Mouse (Mus musculus) megakaryocyte, adult 5-6 weeks (primary cell): ENCODE data around the gene Srcap. TPM values are rescaled to one million over a fixed set of nuclear protein-coding genes. Genes with fewer than 3 reads are reported as not detected.

Source experiments
- ATAC-seq: 2 replicates; pipeline ENCODE4 v1.8.0; 2016; ENCODE audit warnings: mild to moderate bottlenecking, inconsistent platforms; ENCODE audit not compliant: poor library complexity, severe bottlenecking
- total RNA-seq, 2 experiments: library from RNA; stranded (forward) in 1 of 2; stranded (reverse) in 1 of 2; fragments of 153-499, 151-499 nt in 1 of 2; fragments of 221-1000, 200-1000 nt in 1 of 2; gene quantifications; 2 replicates each; pipeline versions ENCODE4 v1.2.3 to v1.2.4; 2015 to 2017

The Srcap gene
- total RNA-seq, 2 experiments from 2014 or later: 15.8 to 53.0 TPM

DNA sequence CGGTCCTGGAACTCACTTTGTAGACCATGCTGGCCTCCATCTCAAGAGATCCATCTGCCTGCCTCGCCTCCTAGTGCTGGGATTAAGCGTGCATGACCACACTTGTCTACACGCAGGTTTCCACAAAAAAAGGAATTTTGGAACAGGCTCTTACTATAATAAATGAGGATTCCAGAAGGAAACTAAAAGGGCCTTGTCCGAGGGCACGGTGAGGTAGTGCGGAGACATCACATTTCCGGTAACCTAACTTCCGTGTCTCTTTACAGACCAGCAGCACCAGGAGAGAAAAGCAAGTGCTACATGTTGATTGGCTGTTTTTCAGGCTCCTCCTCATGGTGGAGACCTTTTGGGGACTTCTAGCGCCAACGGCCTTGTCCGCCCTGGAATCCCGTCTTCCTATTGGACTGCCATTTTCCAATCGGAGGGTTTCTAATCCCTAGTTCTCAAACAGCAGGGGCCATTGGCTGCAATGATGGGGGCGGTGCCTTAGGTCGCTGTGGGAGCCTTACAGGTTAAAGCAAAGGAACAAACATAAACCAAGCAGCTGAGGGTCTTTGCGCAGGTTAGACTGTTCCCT, 61.2 kb downstream of the Srcap start, which contains the start of gene Phkg2:
TSS of gene Phkg2 (plus strand) at position 446 of the 577 bp plus-strand sequence.
- peak; percentile 99 for ATAC-seq

- no peak for ATAC-seq
These were observed 61.8 kb downstream of the Srcap start for GRCm38 (mm10) chr7:127573503-127574008.

DNA sequence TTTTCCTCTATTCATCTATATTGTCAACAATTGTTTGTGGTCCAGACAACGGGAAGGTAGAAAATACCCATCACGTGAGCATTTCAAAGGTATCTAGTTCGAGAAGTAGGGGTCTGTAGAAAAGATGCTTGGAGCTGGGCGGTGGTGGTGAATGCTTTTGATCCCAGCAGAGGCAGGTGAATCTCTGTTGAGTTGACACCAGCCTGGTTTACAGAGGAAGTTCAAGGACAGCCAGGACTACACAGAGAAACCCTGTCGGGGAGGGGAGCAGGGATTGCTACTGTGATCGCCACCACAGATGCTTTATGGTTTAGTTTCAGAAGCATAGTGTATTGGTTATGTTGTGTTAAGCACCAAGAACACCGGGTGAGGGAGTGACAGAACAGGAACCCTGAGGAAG, 62.3 kb downstream of the Srcap start:
- ATAC-seq: no peak

DNA sequence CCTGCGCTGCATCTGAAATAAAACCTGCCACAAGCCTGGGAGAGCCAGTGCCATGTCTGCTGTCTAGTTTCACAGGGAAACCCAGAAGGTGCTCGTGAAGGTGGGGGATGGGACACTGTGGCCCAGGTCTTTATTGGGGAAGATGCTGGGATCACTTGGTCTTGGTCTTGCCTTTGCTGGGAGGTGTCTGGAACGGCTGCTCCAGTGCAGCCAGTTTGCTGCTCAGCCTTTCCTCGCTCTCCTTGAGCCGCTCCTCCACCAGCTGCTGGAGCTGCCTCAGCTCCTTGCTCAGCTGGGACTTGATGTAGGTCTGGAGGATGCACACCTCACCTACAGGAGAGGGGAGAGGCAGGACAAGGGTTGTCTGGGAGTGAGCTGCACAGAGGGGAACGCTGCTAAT, 71.5 kb downstream of the Srcap start:
- no peak for ATAC-seq

- ATAC-seq: peak; percentile 56
These were observed 73.2 kb downstream of the Srcap start for GRCm38 (mm10) chr7:127585031-127585430.

GRCm38 (mm10) chr7:127586149-127586548, 74.4 kb downstream of the Srcap start:
- no peak for ATAC-seq

- ATAC-seq: no peak
These were observed 75.4 kb downstream of the Srcap start for GRCm38 (mm10) chr7:127587196-127587595.

- peak; percentile 86 for ATAC-seq
These were observed 76.5 kb downstream of the Srcap start, which contains the start of the genes Ccdc189 and Rnf40 for GRCm38 (mm10) chr7:127588011-127588871. Gene Ccdc189 (minus strand): TSS chr7:127588595. Gene Rnf40 (plus strand): TSS chr7:127588767.

GRCm38 (mm10) chr7:127588901-127589300, 77.1 kb downstream of the Srcap start:
- no peak for ATAC-seq

DNA sequence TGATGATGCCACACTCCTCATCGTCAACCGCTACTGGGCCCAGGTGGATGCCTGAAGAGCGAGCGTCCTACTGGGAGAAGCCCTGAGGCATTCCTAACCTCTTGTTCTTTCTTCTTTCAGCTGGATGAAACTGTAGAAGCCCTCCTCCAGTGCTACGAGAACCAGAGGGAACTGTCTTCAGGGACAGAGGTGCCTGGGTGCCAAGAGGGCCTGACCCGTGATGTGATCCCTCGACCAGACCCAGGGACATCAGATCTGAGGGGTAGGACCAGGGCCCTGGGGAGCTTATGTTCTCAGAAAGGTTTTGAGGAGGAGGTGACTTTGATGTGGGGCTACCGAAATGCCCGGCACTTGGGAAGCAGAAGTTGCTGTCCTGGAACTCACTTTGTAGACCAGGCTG, 77.9 kb downstream of the Srcap start:
- ATAC-seq: no peak

GRCm38 (mm10) chr7:127591108-127591507, 79.3 kb downstream of the Srcap start:
- ATAC-seq: no peak

DNA sequence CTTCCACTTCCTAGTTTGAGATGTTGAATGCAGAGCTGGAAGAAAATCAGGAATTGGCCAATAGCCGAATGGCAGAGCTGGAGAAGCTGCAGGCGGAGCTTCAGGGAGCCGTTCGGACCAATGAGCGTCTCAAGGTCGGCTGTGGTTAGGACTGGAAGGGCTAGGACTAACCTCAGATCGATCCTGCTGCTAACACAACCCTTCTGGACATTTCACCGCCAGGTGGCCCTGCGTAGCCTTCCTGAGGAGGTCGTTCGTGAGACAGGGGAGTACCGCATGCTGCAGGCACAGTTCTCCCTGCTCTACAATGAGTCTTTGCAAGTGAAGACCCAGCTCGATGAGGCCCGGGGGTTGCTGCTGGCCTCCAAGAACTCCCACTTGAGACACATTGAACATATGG, 80.8 kb downstream of the Srcap start:
- ATAC-seq: no peak

DNA sequence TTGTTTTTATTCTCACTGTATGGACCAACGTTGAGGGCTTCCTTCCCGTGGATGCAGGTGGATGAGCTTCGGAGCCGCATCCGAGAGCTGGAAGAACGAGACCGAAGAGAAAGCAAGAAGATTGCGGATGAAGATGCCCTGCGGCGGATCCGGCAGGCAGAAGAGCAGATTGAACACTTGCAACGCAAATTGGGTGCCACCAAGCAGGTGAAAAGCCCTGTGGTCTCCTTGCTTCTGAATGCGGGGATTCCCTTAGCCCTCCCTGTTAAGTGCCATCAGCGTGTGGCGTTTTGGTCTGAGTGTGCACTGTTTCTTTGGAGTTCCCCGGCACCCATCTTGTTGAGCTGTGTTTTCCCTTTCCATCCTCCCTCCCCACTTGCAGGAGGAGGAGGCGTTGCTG, 85.0 kb downstream of the Srcap start:
- ATAC-seq: no peak

GRCm38 (mm10) chr7:127600612-127601011, 88.8 kb downstream of the Srcap start:
- no peak for ATAC-seq

GRCm38 (mm10) chr7:127601735-127602134, 90.0 kb downstream of the Srcap start:
- no peak for ATAC-seq

GRCm38 (mm10) chr7:127602903-127603302, 91.1 kb downstream of the Srcap start:
- ATAC-seq: no peak

DNA sequence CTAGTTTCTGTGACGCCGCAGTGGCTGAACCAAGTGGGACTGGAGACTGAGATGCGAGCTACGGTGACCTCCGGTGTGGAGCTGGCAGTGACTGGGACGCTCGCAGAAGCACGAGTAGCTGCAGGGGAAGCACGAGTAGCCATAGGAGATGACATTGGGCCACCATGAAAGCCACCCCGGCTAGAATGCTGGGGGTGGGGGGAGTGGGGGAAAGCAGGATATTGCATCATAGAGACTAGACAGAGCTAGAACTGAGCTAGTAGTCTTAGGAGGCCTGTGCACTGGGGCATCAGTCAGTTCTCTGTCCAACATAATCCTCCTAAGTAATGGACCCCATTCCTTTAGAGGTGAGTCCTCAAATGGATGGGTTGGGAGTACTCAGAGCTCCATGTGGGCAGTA, 92.5 kb downstream of the Srcap start:
- ATAC-seq: no peak

- no peak for ATAC-seq
These were observed 95.4 kb downstream of the Srcap start for GRCm38 (mm10) chr7:127607150-127607549.
